Mouse (Mus musculus) ES-Bruce4 (cell line): Measurements from ENCODE around the gene Gm498. TPM values are rescaled to one million over a fixed set of nuclear protein-coding genes. Genes with fewer than 3 reads are reported as not detected.

ENCODE experiments used
- H3K27ac ChIP-seq: 2 replicates; pipeline ENCODE4 v1.5.1; 2012; ENCODE audit warnings: low read length, inconsistent platforms; ENCODE audit not compliant: insufficient read depth
- H3K27me3 ChIP-seq: 2 replicates; pipeline ENCODE4 v1.6.1; 2012; ENCODE audit warnings: mild to moderate bottlenecking, low read length, inconsistent platforms; ENCODE audit not compliant: control insufficient read depth, poor library complexity, insufficient read depth, severe bottlenecking
- H3K36me3 ChIP-seq: 2 replicates; pipeline ENCODE4 v1.6.1; 2012; ENCODE audit warnings: inconsistent platforms, mild to moderate bottlenecking, low read length, moderate library complexity; ENCODE audit not compliant: control insufficient read depth, poor library complexity, insufficient read depth, severe bottlenecking
- H3K4me1 ChIP-seq: one replicate; pipeline ENCODE4 v1.8.1; 2011; ENCODE audit warnings: low read length; ENCODE audit not compliant: control insufficient read depth, insufficient read depth
- H3K4me3 ChIP-seq: 2 replicates; pipeline ENCODE4 v1.5.1; 2011; ENCODE audit warnings: low read depth, mild to moderate bottlenecking, low read length
- H3K9ac ChIP-seq: 2 replicates; pipeline ENCODE4 v1.6.1; 2012; ENCODE audit warnings: low read depth, mild to moderate bottlenecking, inconsistent platforms; ENCODE audit not compliant: poor library complexity, severe bottlenecking
- H3K9me3 ChIP-seq: replicated peaks from 2 replicates; pipeline ENCODE4 v1.6.1; 2012; ENCODE audit warnings: mild to moderate bottlenecking, low read length, inconsistent platforms; ENCODE audit not compliant: control insufficient read depth, poor library complexity, insufficient read depth, severe bottlenecking
- CTCF ChIP-seq: IDR thresholded peaks from one replicate; pipeline ENCODE4 v1.8.1; 2011; ENCODE audit warnings: low read depth, low read length
- EP300 ChIP-seq: IDR thresholded peaks from 2 replicates; pipeline ENCODE4 v1.6.1; 2011; ENCODE audit warnings: low read depth, low read length; ENCODE audit not compliant: insufficient read depth
- POLR2A ChIP-seq: IDR thresholded peaks from one replicate; pipeline ENCODE4 v1.8.1; 2011; ENCODE audit warnings: low read length; ENCODE audit not compliant: insufficient read depth
- polyA plus RNA-seq: library from polyadenylated mRNA; stranded (reverse); fragments of >200 nt; gene quantifications from 2 replicates; pipeline ENCODE4 v1.2.4, GENCODE M21; 2011; ENCODE audit warnings: low read depth; ENCODE audit not compliant: missing spikeins, insufficient read depth, insufficient read length

Gm498 gene
- polyA plus RNA-seq, 1 experiment = not detected

DNA sequence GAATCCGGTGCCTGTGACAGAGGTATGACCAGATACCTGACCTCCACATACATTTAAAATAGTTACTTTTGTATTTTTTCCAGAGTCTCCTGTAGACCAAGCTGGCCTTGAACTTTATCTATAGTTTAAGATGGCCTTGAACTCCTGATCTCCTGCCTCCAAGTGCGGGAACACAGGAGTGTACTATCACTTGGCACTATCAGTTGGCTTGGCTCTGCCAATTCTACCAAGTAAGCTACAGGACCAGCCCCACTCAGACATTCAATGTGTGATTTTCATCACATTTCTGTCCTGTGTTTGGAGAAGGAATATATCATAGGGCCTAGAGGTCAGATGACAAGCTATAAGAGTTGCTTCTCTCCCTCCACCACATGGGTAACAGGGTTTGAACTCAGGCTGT lies 32.3 kb upstream of the Gm498 start:
- Histone ChIP-seq H3K9me3 (no peaks in the 10 kb centered on the region), H3K27ac (no peak overlapping the region), H3K4me1 (peaks cover 4% of the 10 kb centered on the region), H3K9ac (no peak overlapping the region), H3K27me3 (no peaks in the 10 kb centered on the region), H3K36me3 (peaks cover 14% of the 10 kb centered on the region), H3K4me3 (no peak overlapping the region)
- no peak for TF ChIP-seq EP300
- TF ChIP-seq POLR2A = no peak

DNA sequence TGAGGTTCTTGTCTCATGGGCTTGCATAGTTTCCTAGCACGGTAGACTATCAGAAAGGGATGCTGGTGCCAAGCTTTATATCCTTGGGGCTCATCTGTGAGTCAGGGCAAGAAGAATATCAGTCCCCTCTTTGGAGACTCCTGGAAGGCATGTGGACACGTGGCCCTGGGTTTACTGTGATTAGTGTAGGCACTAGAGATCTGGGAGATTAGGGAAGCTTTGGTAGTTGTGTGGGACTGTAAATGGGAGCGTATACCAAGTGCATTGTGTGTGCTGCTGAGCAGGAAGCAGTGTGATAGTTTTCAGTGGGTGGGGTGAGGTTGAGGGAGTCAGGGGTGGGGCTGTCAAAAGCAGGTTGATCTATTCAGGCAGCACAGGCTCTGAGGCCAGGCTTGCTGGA lies 31.7 kb upstream of the Gm498 start:
- Histone ChIP-seq H3K27ac (no peak overlapping the region), H3K9me3 (no peaks in the 10 kb centered on the region), H3K4me1 (peaks cover 4% of the 10 kb centered on the region), H3K9ac (no peak overlapping the region), H3K27me3 (no peaks in the 10 kb centered on the region), H3K36me3 (peaks cover 14% of the 10 kb centered on the region), H3K4me3 (no peak overlapping the region)
- no peak for TF ChIP-seq POLR2A

DNA sequence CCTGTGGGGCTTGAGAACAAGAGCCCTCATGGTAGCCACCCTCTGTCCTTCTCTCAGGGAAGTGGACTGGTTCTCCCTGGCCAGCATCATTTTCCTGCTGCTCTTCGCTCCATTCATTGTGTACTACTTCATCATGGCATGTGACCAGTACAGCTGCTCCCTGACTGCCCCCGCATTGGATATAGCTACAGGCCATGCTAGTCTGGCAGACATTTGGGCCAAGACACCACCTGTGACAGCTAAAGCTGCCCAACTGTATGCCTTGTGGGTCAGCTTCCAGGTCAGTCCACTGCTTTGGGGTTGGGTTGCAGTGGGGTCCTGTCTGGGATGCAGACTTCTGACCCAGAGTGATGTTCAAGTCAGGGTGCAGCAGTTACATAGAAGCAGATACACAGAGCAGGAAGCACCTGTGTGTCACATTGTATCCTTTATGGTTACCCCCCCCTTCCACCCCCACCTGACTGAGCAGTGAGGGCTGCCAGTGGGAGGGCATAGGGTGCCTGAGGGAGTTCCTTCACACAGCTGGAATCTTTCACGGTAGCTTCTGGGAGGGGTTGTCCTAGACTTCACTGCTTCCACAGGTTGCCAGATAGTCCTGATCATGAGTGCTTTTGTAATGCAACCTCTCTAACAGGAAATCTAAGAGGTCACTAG lies 28.8 kb upstream of the Gm498 start:
- no peak overlapping the region for H3K27ac ChIP-seq
- H3K9ac ChIP-seq = no peak overlapping the region
- TF ChIP-seq POLR2A = no peak
- no peak for TF ChIP-seq EP300
- no peak for TF ChIP-seq CTCF
- no peaks in the 10 kb centered on the region for H3K9me3 ChIP-seq
- H3K4me1 ChIP-seq = peaks cover 4% of the 10 kb centered on the region
- H3K4me3 ChIP-seq = no peak overlapping the region
- peaks cover 21% of the 10 kb centered on the region for H3K36me3 ChIP-seq
- H3K27me3 ChIP-seq = no peaks in the 10 kb centered on the region

DNA sequence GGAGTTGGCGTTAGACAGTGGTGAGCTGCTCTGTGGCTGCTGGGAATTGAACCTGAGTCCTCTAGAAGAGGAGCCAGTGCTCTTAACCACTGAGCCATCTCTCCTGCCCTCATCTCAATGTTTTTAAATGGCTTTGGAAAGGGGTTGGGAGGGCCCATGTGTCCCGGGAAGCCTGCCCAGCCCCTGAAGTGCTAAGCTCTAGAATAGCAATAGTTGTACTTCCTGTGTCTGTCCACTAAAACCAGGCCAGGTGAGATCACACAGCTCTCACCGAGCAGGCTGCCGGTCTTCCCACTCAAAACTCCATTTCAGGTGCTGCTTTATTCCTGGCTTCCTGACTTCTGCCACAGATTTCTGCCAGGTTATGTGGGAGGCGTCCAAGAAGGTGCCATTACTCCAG lies 26.5 kb upstream of the Gm498 start:
- no peaks in the 10 kb centered on the region for H3K27me3 ChIP-seq
- no peak overlapping the region for H3K27ac ChIP-seq
- TF ChIP-seq CTCF (no peak), POLR2A (no peak), EP300 (no peak)
- no peak overlapping the region for H3K9ac ChIP-seq
- H3K4me1 ChIP-seq = peaks cover 3% of the 10 kb centered on the region
- H3K36me3 ChIP-seq = peaks cover 32% of the 10 kb centered on the region
- H3K4me3 ChIP-seq = no peak overlapping the region
- H3K9me3 ChIP-seq = no peaks in the 10 kb centered on the region

DNA sequence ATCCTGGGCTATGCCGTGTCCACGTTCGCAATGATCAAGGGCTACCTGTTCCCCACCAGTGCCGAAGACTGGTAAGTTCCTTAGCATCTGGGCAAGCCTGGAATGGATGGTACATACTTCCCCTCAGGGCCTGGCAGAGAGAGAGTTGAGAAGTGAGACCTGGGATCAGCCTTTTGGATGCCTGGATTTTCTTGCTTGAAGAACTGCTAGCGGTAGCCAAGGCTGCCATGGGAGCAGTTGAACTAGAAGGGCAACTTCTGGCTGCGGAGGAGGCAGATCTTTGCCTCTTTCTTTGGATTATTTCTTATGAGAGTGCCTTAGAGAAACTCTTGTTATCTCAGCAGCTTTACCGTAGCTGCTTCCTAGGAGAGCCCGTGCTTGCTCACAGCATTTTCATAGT lies 25.3 kb upstream of the Gm498 start:
- Histone ChIP-seq H3K4me3 (no peak overlapping the region), H3K4me1 (no peaks in the 10 kb centered on the region), H3K9me3 (no peaks in the 10 kb centered on the region), H3K36me3 (peaks cover 40% of the 10 kb centered on the region), H3K27me3 (no peaks in the 10 kb centered on the region), H3K9ac (no peak overlapping the region), H3K27ac (no peak overlapping the region)
- no peak for TF ChIP-seq EP300
- no peak for TF ChIP-seq POLR2A
- TF ChIP-seq CTCF = no peak

DNA sequence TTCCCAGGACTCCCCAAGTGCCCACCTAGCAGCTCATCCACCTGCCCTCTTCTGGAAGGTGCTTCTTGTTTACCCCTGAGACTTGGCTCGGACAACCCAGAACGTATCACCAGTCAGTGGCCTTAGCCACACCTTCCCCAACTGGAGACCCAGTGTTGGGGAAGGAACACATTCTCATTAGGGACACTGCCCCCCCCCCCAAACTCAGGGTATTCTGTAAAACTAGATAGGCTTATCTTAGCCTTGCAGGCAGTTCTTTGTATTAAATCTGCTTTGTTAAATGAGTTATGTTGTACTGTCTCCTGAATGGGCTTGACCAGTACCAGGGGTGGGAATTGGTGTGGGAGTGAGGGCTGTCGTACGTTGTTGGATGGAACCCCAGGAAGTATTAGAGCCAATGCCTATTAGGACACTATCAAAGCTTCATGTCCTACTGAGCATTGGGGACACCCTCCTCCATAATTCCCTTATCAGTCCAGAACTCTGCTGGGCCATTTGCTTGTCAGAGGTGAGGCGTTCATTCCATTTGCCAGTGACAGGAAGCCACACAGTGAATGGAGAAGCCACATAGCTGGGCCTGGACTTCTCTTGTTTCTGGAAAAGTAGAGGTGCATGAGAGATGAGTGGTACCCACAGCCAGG lies 18.4 kb upstream of the Gm498 start:
- Histone ChIP-seq H3K4me1 (peaks cover 2% of the 10 kb centered on the region), H3K9ac (no peak overlapping the region), H3K27ac (peak overlapping the region; percentile 6; the same call in 1 of the 2 replicates), H3K27me3 (no peaks in the 10 kb centered on the region), H3K4me3 (no peak overlapping the region), H3K9me3 (no peaks in the 10 kb centered on the region), H3K36me3 (peaks cover 31% of the 10 kb centered on the region)
- no peak for TF ChIP-seq CTCF
- TF ChIP-seq EP300 = no peak
- no peak for TF ChIP-seq POLR2A
